Mouse (Mus musculus) testis, adult 2 months (tissue): ENCODE results near the gene Pkmyt1.

Source experiments
- CTCF ChIP-seq: fragments of 200-500 bp; IDR thresholded peaks from 2 replicates; pipeline ENCODE4 v1.5.1; 2012; ENCODE audit warnings: low read depth, mild to moderate bottlenecking, inconsistent platforms, low read length, moderate library complexity; ENCODE audit not compliant: control insufficient read depth, insufficient read depth, insufficient replicate concordance
- POLR2A ChIP-seq: fragments of 200-500 bp; IDR thresholded peaks from 2 replicates; pipeline ENCODE4 v1.6.1; 2012; ENCODE audit warnings: low read depth, mild to moderate bottlenecking, inconsistent platforms, low read length, moderate library complexity; ENCODE audit not compliant: control insufficient read depth

DNA sequence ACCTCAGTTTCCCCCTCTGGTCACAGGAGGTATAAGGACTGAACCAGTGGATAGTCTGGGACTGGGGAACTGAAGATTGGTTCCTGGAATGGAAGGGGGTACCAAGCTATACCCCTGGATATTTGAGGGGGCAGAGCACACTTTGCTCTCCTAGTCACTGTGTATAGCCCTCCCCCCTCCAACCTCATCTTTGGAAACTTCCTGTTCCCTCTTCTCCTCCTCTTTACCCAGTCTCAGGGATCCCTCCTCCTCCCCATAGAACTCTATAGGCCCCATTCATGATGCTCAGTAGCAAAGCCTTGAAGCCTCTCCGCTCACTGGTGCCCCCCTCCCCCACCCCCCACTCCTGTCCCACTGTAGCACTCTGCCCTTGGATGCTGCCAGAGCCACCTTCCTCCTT is 6.7 kb upstream of the Pkmyt1 start:
- TF ChIP-seq POLR2A (no peak), CTCF (no peak)
